Mouse (Mus musculus) ES-CJ7 (cell line): ENCODE measurements around the gene Trappc13.
A peak's percentile ranks its signal among the peaks of the same experiment; 100 is the strongest.
"Not testable (repeated sequence)": the region's sequence is repeated elsewhere in the genome, so short reads cannot be mapped to it uniquely, and the experiment has no call there.

Source experiments
- DNase-seq: peaks from one replicate; pipeline ENCODE4 v3.0.0; 2011; ENCODE audit warnings: low read depth, low spot score

The Trappc13 gene

DNA sequence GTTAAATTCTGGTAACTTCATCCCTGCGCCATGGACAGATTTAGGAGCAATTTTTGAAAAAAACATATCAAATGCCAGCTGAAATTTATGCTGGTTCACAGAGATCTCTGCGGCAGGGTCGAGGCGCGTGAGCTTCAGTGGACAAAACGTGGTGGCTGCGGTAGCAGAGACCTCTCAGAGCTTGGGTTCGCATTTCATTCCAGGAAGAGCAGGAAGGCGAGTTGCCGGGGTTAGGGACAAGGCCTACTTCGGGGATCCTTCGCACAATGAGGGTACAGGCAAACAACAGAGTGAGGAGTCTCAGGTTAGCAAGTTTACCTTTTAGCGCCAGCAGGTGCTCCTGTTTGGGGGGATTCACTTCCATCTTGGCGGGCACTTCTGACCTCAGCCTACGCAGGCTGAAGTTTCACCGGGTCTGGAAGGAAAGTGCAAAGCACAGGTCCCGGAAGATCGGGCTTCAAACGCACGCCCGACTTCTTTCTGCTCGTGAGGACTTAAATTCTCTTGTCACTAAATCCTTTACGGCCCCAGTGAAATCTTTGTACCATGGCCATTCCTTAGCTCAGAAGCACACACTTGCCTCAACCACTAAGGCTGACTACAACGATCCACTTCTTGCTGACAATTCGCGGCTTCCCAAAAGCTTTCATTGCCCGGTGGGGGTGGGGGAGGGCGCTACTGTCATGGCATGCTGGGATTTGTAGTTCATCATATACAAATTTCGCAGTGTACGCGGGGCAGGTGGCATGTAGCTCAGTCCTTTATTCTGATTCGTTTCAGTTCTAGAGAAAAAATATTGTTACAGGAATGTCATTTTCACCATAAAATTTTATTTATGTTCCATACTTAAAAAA, at the start of gene Trappc13:
TSS of gene Trappc13 (minus strand) at position 674 of the 854 bp plus-strand sequence.
- peak; percentile 88 for DNase-seq

DNA sequence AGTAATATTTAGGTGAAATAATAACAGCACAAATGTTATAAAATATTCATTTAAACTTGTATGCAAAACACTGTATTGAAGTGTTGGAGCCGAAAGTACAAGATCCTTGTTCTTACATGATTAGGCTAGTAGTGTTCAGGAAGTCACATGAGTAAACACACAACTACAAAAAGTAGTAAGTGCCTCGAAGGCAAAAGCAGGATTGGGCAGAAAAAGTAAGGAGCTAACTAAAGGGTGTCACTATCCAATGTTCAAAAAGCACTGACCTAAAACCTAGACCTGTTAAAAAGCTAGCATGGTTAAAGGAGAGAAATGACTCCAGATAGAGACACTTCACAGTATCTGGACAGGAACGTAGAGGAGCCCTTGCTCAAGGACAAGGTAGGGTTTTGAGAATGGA, 49.2 kb upstream of the Trappc13 start:
- DNase-seq: no peak

DNA sequence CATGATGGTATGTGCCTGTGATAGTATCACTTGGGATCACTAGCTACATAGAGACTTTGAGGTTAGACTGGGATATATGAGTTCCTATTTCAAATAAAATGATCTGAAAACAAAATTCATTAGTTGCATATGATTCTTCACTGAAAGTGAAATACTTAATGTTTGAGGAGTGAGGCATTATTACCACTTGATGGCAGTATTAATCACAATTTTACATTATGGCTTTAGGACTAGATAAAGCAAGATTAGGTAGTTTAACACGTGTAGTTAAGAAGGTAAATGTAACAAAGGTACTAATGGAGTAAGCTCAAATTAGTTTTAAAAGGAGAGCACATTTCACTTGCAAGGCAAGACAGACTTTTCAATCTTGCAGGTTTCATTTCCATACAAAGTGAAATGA, 26.0 kb upstream of the Trappc13 start:
- no peak for DNase-seq

DNA sequence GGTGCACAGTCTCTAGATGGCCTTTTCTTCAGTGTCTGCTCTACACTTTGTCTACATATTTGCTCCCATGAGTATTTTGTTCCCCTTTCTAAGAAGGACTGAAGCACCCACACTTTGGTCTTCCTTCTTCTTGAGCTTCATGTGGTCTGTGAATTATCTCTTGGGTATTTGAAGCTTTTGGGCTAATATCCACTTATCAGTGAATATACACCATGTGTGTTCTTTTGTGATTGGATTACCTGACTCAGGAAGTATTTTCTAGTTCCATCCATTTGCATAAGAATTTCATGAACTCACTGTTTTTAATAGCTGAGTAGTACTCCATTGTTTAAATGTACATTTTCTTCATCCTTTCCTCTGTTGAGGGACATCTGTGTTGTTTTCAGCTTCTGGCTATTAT, 17.6 kb upstream of the Trappc13 start:
- DNase-seq: not testable (repeated sequence)

DNA sequence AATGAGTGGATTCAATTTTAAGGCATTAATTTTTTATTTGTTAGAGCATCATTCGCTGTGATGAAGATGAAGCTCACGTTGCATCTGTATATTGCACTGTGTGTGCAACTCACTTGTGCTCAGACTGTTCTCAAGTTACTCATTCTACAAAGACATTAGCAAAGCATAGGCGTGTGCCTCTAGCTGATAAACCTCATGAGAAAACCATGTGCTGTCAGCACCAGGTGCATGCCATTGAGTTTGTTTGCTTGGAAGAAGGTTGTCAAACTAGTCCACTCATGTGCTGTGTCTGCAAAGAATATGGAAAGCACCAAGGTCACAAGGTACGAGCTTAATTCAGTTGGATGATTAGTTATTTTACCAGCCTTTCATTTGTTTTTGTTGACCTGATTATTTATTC, 9.1 kb upstream of the Trappc13 start:
- no peak for DNase-seq

DNA sequence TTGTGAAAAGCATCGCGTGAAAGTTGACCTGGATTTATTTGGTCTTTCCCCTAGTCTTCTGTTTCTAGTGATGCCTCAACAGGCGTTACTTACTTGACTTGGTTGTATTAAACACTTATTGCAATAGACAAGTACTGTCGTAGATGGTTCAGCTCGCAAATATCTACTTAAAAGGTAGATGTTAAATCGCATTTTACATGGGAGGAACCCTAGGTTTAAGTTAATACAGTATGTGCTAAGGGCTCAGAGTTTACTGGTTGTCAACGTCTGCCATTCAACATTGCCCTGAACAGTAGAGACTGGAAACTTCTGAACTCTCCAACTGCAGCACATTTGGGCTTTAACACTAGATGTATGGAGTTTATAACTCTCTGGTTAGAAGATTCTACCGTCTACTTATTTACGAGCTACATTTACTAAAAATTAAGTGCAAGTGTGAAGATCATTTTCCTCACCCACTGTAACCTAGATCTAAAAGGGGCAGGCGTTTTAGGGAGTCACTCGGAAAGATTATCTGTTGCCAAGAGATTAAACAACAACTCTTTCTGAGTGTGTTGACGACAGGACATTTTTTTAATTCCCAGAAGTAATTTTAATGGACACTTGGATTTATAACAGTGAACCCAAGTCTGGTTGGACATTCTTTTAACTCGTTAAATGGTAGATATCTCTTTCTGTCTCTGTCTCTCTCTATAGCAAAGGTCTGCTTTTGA, 1.1 kb upstream of the Trappc13 start:
- no peak for DNase-seq

DNA sequence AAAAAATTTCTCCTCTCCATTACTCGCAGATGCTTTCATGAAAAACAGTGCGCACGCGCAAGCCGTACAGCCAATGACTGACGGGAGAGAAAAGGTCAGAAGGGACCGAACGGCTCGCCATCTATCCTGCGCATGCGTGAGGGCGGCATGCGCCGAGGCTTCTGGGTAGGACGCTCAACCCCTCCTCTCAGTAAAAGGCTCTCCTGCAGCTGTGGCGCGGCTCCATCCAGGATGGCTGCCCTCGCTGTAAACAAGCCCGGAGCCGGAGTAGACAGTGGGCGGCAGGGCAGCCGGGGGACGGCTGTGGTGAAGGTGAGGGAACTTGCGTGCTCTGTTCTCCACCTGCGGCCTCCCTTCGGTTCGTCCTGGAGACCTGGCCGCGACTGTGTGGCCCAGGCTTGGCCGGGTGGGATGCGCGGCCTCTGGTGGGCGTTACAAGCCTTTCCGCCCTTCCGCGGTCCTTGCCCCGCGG, 417 bp upstream of the Trappc13 start, which contains the start of gene Trim23:
TSS of gene Trim23 (plus strand) at position 148 of the 472 bp plus-strand sequence.
- peak; percentile 98 for DNase-seq

DNA sequence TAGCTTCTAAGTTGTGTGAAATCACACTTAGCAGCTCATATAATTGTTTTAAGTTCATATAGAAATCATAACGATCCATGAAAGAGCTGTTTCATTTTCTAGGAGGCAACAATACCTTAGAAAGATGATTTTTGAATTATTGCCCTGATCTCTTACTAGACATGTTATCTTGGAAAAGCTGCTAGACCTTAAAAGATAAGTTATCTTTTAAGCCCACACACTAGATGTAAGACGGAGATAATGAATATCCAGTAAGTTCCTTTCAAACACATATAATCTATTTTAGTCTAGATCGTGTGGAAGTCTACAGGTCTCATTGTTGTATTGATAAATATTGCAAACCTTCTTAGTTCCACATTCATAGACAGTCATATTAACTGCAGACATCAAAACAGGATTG, 1.4 kb downstream of the Trappc13 start:
- DNase-seq: no peak

DNA sequence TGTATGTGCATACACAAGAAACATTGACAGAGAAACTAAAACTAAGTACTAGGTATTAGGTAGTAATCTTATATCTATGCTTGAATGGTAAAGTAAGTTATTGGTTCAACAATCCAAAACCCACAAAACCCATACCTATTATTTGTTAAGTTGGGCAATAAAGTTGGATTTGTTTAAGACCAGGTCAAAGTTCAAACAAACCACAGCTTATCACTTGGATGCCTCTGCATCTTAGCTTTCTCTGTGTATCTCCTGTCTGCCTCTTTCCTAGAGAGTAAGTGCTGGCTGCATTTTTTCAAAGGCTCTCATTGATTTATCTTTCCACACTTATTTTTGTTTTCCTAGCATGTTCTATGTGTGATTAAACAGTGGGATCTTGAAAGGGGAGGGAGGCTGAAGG, 5.8 kb downstream of the Trappc13 start:
- DNase-seq: no peak

DNA sequence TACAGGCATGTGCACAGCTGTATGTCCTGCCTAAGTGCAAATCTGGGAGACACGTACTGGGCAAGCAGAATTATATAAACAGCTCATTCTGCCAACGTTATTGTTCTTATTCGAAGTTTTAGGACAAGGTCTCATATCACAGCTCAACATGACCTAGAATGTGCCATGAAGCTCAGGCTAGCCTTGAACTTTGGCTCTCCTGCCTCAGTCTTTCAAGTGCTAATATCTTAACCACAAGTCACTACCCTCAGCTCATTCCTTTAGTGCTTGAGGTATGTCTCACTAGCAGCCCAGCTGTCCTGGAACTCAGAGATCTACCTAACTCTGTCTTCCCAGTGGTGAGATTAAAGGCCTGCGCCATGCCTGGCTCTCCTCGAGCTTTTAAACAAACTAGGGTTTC, 6.6 kb downstream of the Trappc13 start:
- peak; percentile 55 for DNase-seq

DNA sequence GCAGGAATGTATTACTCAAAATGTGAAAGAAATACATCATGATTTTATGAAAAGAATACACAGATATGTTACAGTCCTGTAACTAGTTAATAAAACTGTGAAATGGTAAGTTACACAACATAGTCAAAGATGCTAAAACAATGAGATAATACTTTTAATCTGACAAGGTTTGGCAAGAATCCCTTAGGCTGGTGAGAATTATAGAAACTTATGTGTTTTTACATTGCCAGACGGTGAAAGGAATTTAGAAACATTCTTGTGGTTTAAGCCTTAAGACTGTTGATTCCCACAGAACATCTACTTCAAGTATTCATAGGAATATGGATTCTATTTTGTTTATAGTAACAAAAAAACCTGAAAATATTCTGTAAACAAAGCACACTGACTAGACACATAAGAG, 22.6 kb downstream of the Trappc13 start:
- DNase-seq: no peak

DNA sequence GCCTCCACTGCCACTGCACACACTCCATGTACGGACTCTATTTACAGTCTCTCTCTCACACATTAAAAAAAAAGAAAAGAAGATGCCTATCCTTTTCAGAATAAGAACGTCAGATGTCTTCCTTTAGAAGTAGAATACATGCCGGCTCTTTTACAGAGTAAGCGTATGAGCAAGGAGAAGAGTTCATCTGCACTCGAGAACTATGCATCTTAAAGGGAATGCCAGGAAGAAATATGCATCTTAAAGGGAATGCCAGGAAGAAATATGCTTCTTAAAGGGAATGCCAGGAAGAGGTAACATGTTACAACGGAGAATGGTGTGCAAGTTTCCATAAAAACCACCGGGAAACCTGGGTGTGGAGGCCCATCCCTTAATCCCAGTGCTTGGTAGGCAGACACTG, 23.2 kb downstream of the Trappc13 start:
- DNase-seq: no peak

DNA sequence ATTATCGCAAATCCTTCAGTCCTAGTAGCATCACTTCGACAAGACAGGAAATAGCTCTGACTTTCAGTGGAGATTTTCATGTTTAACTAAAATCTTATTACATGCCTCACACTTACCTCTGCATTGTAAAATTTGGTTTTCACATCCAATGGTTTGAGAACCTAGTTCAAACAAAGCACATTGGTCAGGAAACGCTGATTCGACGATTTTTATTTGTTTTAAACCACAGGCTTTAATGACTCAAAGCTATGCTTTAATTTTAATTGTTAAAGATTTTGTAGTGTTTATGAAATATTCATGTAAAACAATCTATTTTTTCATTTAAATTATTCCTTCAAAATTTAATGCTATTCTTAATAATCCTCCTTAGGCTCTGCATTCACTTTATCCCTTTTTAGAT, 24.1 kb downstream of the Trappc13 start:
- no peak for DNase-seq

DNA sequence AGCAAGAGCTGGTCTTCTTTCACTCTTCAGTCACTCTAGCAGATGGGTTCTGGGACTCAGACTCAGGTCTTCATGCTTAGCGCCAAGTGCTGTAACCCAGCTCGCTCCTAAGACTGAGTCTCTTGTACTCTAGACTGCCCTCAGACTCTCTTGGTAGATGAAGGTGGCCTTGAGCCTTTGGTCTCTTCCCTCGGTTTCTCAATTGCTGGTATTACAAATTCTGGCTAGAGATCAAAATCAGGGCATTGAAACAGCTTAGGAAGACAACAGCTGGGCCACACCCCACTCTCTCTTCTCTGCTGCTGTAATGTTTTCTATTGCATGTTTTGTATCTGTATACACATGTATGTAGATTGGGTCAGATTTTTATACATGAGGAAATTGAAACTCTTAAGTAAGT, 32.6 kb downstream of the Trappc13 start:
- no peak for DNase-seq

DNA sequence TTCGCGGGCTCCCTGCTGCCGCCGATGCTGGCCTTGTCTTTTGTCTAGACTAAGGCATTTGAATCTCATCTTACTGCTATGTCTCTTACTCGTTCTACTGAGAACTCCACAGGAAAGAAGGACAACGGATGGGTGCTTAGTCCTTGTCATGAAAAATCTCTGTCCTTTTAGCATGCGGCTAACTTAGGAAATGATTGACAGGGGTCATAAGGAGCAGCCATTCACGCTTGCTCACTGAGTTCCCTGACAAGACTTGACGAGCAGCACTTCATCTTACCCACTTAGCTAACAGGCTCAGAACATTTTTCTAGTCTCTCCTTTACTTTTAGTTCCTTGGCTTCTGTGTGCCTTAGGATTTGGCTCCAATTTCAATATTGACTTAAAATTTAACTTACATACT, 33.4 kb downstream of the Trappc13 start:
- DNase-seq: no peak

DNA sequence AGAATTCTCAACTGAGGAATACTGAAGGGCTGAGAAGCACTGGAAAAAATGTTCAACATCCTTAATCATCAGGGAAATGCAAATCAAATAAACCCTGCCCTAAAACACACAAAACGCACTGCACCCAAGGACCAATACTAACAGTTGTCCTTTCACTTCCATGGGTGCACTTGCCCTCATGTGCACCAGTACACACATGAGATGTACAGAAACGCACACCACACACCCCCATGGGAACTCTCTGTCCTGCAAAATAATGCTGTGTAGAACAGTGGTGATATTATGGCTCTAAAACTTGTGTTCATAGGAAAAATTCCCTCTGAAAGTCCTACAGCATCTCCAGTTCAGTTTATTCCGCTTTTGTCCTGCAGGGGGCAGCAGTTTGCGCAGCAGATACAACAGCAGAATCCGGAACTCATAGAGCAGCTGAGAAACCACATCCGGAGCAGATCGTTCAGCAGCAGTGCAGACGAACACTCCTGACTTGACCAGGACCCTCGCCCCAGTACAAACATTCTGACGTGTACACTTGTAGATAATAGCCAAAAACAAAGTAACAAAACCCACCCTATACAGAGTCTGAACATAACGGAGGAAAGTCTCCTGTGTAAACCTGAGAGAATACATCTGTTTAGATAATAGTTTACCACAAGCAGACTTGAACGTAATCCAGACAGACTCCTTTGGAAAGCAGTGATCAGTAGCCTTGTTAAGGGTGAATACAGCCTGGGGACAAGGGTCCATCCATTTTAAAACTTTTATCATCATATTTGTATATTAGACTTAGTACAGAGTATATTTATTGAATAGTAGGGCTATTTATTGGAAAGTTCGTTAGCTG, 38.7 kb downstream of the Trappc13 start:
- peak; percentile 71 for DNase-seq

DNA sequence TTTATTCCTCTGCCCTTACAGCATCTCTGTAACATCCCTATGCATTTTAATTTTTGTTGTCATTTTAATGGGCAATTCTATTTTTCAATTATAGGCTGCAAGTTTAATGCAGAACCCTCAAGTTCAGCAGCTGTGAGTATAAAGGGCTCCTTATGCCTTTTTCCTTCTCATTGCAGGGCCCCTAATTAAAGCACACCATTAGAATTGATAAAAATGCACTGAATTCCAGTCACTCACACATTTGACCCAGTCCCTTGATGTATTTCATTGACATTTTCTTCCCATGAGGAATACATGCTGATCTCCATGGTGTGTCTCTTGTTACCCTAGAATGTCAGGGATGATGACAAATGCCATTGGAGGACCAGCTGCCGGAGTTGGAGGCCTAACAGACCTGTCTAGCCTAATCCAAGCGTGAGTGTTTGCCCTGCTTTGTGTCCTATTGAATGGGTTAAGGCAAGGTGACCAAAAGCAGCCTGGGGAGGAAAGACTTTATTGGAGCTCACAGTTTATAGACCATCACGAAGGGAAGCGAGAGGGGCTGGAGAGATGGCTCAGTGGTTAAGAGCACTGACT, 43.7 kb downstream of the Trappc13 start:
- DNase-seq: no peak

DNA sequence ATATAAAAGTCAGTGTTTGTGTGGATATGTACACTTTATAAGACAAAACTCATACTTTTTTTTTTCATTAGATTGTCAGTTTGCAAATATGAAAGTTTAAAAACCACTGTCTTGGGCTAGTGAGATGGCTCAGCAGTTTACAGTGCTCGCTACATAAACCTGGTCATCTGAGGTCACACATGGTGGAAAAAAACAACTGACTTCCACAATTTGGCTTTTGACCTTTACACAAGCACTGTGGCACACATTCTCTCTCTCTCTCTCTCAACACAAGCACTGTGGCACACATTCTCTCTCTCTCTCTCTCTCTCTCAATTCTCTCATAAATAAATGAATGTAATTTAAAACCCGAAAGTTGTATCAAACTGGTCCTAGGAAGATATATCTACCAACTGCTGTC, 45.7 kb downstream of the Trappc13 start:
- no peak for DNase-seq

DNA sequence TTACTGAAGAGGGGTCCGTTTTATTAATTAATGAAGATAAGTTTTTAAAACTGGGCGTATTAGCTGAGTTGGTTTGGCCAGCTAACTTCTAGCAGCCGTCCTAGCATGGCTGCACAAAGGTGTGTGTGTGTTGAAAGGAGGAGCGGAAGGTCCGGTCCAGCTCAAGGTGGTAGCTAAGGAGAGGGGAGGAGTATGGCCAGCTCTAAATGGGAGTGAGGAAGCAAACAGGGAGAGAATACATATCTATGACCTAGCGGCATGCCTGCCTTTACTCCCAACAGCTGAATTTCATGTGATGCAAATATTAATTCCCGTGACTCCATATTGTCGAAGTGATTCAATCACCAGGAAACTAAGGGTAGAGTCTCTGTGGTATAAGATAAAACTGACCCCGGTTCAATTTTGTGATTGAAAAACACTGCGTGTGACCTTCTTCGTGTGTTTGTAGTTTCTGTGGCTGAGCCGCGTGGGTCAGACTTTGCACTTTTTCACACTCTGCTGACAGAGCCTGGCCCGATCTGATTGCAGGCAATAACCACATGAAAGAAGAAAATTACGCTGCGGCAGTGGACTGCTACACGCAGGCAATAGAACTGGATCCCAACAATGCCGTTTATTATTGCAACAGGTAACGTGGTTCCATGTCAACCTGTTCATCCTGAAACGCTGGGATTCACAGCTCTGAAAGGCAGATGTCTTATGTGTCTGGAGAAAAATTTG, 54.4 kb downstream of the Trappc13 start:
- DNase-seq: no peak

DNA sequence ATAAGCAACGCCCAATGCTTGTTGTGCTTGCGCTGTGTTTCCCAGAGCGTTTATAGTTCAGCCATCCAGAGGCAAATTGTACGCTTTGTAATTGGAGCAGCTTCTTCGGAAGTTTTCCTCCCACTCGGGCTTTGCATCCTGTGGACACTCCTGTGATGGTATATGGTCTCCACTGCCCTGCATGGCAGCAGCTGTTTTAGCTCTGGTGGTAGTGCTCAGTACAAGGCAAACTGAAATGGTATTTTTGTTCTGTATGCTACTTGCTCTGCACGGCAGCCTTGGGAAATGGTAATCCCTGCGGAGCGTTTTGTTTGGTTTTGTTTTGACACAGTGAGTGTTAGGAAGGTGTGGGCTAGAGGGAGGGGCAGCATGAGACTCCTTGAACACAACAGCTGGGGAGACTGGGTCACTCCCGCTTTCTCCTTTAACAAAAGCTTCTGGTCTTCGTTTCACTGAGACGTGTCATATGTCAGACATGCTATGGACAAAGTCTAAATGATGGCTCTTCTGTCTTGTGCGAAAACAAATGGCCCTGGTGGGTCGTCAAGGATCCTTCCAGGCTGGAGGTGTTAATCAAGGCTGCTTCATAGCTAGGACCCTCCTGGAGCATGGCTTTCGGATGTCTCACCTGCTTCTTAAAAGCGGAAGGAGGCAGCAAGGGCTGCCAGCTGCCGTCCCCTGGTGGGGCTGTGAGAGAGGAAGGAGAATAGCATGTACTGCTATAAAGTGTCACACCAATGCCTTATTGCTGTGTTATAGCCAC, 56.0 kb downstream of the Trappc13 start:
- DNase-seq: peak; percentile 46
